Mouse (Mus musculus) CH12.LX (cell line): Measurements from ENCODE around the gene Gm10413. TPM values are rescaled to one million over a fixed set of nuclear protein-coding genes. Genes with fewer than 3 reads are reported as not detected.
"Not testable (repeated sequence)": the region's sequence is repeated elsewhere in the genome, so short reads cannot be mapped to it uniquely, and the experiment has no call there.

Source experiments
- DNase-seq: peaks from one replicate; pipeline ENCODE4 v3.0.0-alpha.2; 2013; ENCODE audit errors: extremely low read depth
- H3K27ac ChIP-seq: 2 replicates; pipeline ENCODE4 v1.5.1; 2012; ENCODE audit warnings: low read depth, mild to moderate bottlenecking, control low read depth, moderate library complexity; ENCODE audit not compliant: insufficient read depth
- H3K27me3 ChIP-seq: replicated peaks from 2 replicates; pipeline ENCODE3; 2012; ENCODE audit warnings: inconsistent platforms
- H3K36me3 ChIP-seq, 2 experiments: replicated peaks in 1 of 2; 2 replicates each; pipeline versions ENCODE3 to v1.6.1; 2012; ENCODE audit warnings: inconsistent platforms in 1 of 2, low read length in 1 of 2, mild to moderate bottlenecking in 1 of 2, mixed read lengths in 1 of 2, moderate library complexity in 1 of 2; ENCODE audit not compliant: control insufficient read depth in 1 of 2, insufficient read depth in 1 of 2
- H3K4me1 ChIP-seq, 2 experiments: 2 replicates each; pipeline ENCODE4 v1.6.1; 2012; ENCODE audit warnings: inconsistent platforms in 1 of 2, moderate library complexity in 1 of 2; ENCODE audit not compliant: insufficient read depth in 2 of 2, control insufficient read depth in 1 of 2
- H3K4me2 ChIP-seq: 2 replicates; pipeline ENCODE4 v1.6.1; 2012; ENCODE audit warnings: low read depth, mild to moderate bottlenecking, control low read depth; ENCODE audit not compliant: poor library complexity, insufficient read depth, severe bottlenecking
- H3K4me3 ChIP-seq, 3 experiments: fragments of 150-350 bp in 1 of 3; sonication (generic) in 1 of 3; replicated peaks in 1 of 3; 2 replicates each; pipeline versions ENCODE3 to v1.5.1; 2011 to 2012; ENCODE audit warnings: low read depth in 2 of 3, low read length in 2 of 3, mild to moderate bottlenecking in 2 of 3, moderate library complexity in 2 of 3, control low read depth in 1 of 3, improper control_type of control experiment in 1 of 3, inconsistent platforms in 1 of 3, mixed read lengths in 1 of 3; ENCODE audit not compliant: poor library complexity in 1 of 3
- H3K79me2 ChIP-seq: replicated peaks from 2 replicates; pipeline ENCODE4 v1.6.1; 2012; ENCODE audit warnings: mild to moderate bottlenecking, moderate library complexity; ENCODE audit not compliant: control insufficient read depth, poor library complexity, insufficient read depth, severe bottlenecking; ENCODE audit errors: extremely low read depth
- H3K9ac ChIP-seq: 2 replicates; pipeline ENCODE4 v1.6.1; 2012; ENCODE audit warnings: low read depth, mild to moderate bottlenecking, control low read depth, moderate library complexity; ENCODE audit not compliant: insufficient read depth
- H3K9me3 ChIP-seq: replicated peaks from 2 replicates; pipeline ENCODE3; 2012; ENCODE audit warnings: low read length, inconsistent platforms, mixed read lengths
- dilution Hi-C: fragments of 300-500 bp; cut with MboI; formaldehyde crosslinking; loops from 2 replicates; pipeline ENCODE4 v1.14.3; 2020; ENCODE audit warnings: low sequenced_read_pairs; ENCODE audit not compliant: extremely low pct_unique_long_range_greater_than_20kb, extremely low pct_ligation_motif_present
- in situ Hi-C: fragments of 300-500 bp; cut with MboI; formaldehyde crosslinking; loops from 3 replicates; pipeline ENCODE4 v1.14.3; 2019; ENCODE audit warnings: low sequenced_read_pairs, low pct_ligation_motif_present, low pct_unique_long_range_greater_than_20kb, mixed read lengths
- polyA plus RNA-seq: library from polyadenylated mRNA; unstranded; fragments of >175 nt; gene quantifications from 2 replicates; pipeline ENCODE4 v1.2.1, GENCODE M21; 2012; ENCODE audit warnings: low read depth; ENCODE audit not compliant: insufficient read length
- total RNA-seq, 2 experiments: library from RNA; depleted of rRNA; stranded (reverse); fragments of 300-350 nt in 1 of 2; fragments of >200 nt in 1 of 2; gene quantifications; 2 replicates each; pipeline ENCODE4 v1.2.3; 2012 to 2014

Gene Gm10413
- total RNA-seq (2012; rRNA removed) (not detected in 2 replicates), total RNA-seq (2014; rRNA removed) (not detected in 2 replicates), polyA plus RNA-seq (not detected in 2 replicates)

- H3K4me2 ChIP-seq, H3K4me1 ChIP-seq, dilution Hi-C loops, H3K27me3 ChIP-seq, H3K4me3 ChIP-seq, H3K79me2 ChIP-seq, H3K9ac ChIP-seq, H3K9me3 ChIP-seq, in situ Hi-C loops, DNase-seq, H3K27ac ChIP-seq, H3K36me3 ChIP-seq: not testable (repeated sequence)
Measured at GRCm38 (mm10) chr14:3394793-3395192, at the start of gene Gm10413. TSS of gene Gm10413 (plus strand) at chr14:3395093.

- H3K4me1 ChIP-seq, H3K4me2 ChIP-seq, H3K36me3 ChIP-seq, H3K27ac ChIP-seq, dilution Hi-C loops, DNase-seq, H3K4me3 ChIP-seq, in situ Hi-C loops, H3K9ac ChIP-seq, H3K27me3 ChIP-seq, H3K9me3 ChIP-seq, H3K79me2 ChIP-seq: not testable (repeated sequence)
Measured at GRCm38 (mm10) chr14:3412314-3412713, 17.4 kb downstream of the Gm10413 start, which contains the start of gene Gm10409. TSS of gene Gm10409 (plus strand) at chr14:3412614.

- H3K27ac ChIP-seq, H3K27me3 ChIP-seq, DNase-seq, H3K9ac ChIP-seq, H3K4me2 ChIP-seq, H3K9me3 ChIP-seq, in situ Hi-C loops, H3K4me1 ChIP-seq, H3K36me3 ChIP-seq, dilution Hi-C loops, H3K4me3 ChIP-seq, H3K79me2 ChIP-seq: not testable (repeated sequence)
Measured at GRCm38 (mm10) chr14:3427803-3428202, 32.9 kb downstream of the Gm10413 start, which contains the start of gene Gm3005. TSS of gene Gm3005 (plus strand) at chr14:3428103.

- DNase-seq, H3K4me2 ChIP-seq, dilution Hi-C loops, H3K4me1 ChIP-seq, in situ Hi-C loops, H3K9ac ChIP-seq, H3K9me3 ChIP-seq, H3K27ac ChIP-seq, H3K4me3 ChIP-seq, H3K79me2 ChIP-seq, H3K36me3 ChIP-seq, H3K27me3 ChIP-seq: not testable (repeated sequence)
Measured at GRCm38 (mm10) chr14:3449079-3449478, 54.2 kb downstream of the Gm10413 start, which contains the start of gene Gm10408. TSS of gene Gm10408 (plus strand) at chr14:3449379.

Other genes with a start within 250 kb of the Gm10413 start
- not detected in 2 replicates for gene Gm5795, start 206.8 kb upstream of the Gm10413 start, total RNA-seq (2012; rRNA removed)
- not detected in 2 replicates for gene Gm5795, start 206.8 kb upstream of the Gm10413 start, total RNA-seq (2014; rRNA removed)
- gene Gm5795, start 206.8 kb upstream of the Gm10413 start, polyA plus RNA-seq, result not detected in 2 replicates
- not detected in 2 replicates for gene D830030K20Rik, start 186.6 kb upstream of the Gm10413 start, total RNA-seq (2012; rRNA removed)
- gene D830030K20Rik, start 186.6 kb upstream of the Gm10413 start, total RNA-seq (2014; rRNA removed), result not detected in 2 replicates
- 0.29 TPM in 1 of 2 replicates, not detected in the other for gene D830030K20Rik, start 186.6 kb upstream of the Gm10413 start, polyA plus RNA-seq
- not detected in 2 replicates for gene Gm2956, start 62.5 kb upstream of the Gm10413 start, total RNA-seq (2012; rRNA removed)
- gene Gm2956, start 62.5 kb upstream of the Gm10413 start, total RNA-seq (2014; rRNA removed), result not detected in 2 replicates
- not detected in 2 replicates for gene Gm2956, start 62.5 kb upstream of the Gm10413 start, polyA plus RNA-seq
- not detected in 2 replicates for gene Gm10409, start 17.5 kb downstream of the Gm10413 start, total RNA-seq (2012; rRNA removed)
- gene Gm10409, start 17.5 kb downstream of the Gm10413 start, total RNA-seq (2014; rRNA removed), result not detected in 2 replicates
- gene Gm10409, start 17.5 kb downstream of the Gm10413 start, polyA plus RNA-seq, result not detected in 2 replicates
- gene Gm3005, start 33.0 kb downstream of the Gm10413 start, total RNA-seq (2012; rRNA removed), result not detected in 2 replicates
- not detected in 2 replicates for gene Gm3005, start 33.0 kb downstream of the Gm10413 start, total RNA-seq (2014; rRNA removed)
- 0.16 TPM in 1 of 2 replicates, not detected in the other for gene Gm3005, start 33.0 kb downstream of the Gm10413 start, polyA plus RNA-seq
- gene Gm10408, start 54.3 kb downstream of the Gm10413 start, total RNA-seq (2012; rRNA removed), result not detected in 2 replicates
- not detected in 2 replicates for gene Gm10408, start 54.3 kb downstream of the Gm10413 start, total RNA-seq (2014; rRNA removed)
- gene Gm10408, start 54.3 kb downstream of the Gm10413 start, polyA plus RNA-seq, result not detected in 2 replicates
- not detected in 2 replicates for gene Gm3012, start 239.4 kb downstream of the Gm10413 start, total RNA-seq (2012; rRNA removed)
- not detected in 2 replicates for gene Gm3012, start 239.4 kb downstream of the Gm10413 start, total RNA-seq (2014; rRNA removed)
- gene Gm3012, start 239.4 kb downstream of the Gm10413 start, polyA plus RNA-seq, result not detected in 2 replicates